Mouse (Mus musculus) frontal cortex, postnatal 10 days (tissue): ENCODE results near the gene Rgs7.

Source experiments
- DNase-seq, 2 experiments: peaks; one replicate each; pipeline ENCODE4 v3.0.0; 2022; ENCODE audit warnings: low spot score in 2 of 2, mixed read lengths in 1 of 2

The Rgs7 gene

GRCm38 (mm10) chr1:175028716-175029204 lies 463.5 kb downstream of the Rgs7 start:
- DNase-seq: no peak

GRCm38 (mm10) chr1:175028267-175028666 lies 464.0 kb downstream of the Rgs7 start:
- DNase-seq: no peak

- no peak for DNase-seq
Observed at GRCm38 (mm10) chr1:175025781-175026309, 466.5 kb downstream of the Rgs7 start.

DNA sequence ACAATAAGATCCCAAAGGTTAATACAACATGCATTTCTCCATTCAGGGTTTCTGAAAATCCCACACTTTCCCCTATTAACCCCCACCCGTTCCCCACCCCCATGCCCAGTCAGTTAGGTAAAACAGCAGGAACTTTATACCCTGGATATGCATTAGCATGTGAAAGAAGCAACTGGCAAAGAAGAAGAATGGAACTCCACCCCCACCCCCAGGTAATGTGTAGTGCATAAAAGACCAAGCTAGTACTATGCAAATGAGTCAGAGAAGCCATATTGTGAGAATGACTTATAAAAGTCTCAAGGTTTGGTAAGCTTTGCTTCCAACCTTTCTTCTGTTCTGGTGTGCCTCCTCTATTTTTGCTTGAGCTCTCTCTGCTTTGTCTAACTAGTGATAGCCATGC lies 468.2 kb downstream of the Rgs7 start:
- no peak for DNase-seq
